10 mouse cellular contexts compared by ENCODE assay signal in genomic region chr11:35798495-35798820, GRCm38 (mm10). TPM values are rescaled to one million over a fixed set of nuclear protein-coding genes. Genes with fewer than 3 reads are reported as not detected.
DNase-seq lines count a peak whose midpoint lies in the region; ATAC-seq lines count a peak whose summit lies in the region.
"Had no signal": no experiment of that assay in that cellular context is flagged by ENCODE, and none has a peak within 500 bp of the region (broad histone marks: within the 10 kb centered on the region; RNA-seq: fewer than 3 reads in every experiment).

No protein-coding gene starts in this region.

- H3K4me1 ChIP-seq in kidney, embryonic 14.5 days (ENCODE audit: control insufficient read depth, insufficient read depth, low read length), result no peaks in the 10 kb centered on the region

- no peaks in the 10 kb centered on the region for H3K9me3 ChIP-seq in kidney, embryonic 14.5 days (ENCODE audit: control insufficient read depth, low read length)

- H3K36me3 ChIP-seq in kidney, embryonic 14.5 days (ENCODE audit: control insufficient read depth, insufficient read depth, low read length), result no peaks in the 10 kb centered on the region

- no peak for DNase-seq in kidney, postnatal 14 days
- DNase-seq in cerebellum, postnatal 14 days, result peak; percentile 81 to 85
- peak; percentile 82 to 83 for DNase-seq in frontal cortex, postnatal 36 days (ENCODE audit: low spot score in 2 of 2)
- peak; percentile 74 to 81 for DNase-seq in left cerebral cortex, postnatal 10 days (ENCODE audit: extremely low spot score in 1 of 2, low spot score in 2 of 2)
- DNase-seq in retina, postnatal 1 day, result peak; percentile 84
- DNase-seq in kidney, postnatal 36 days, result no peak

- H3K9ac ChIP-seq in kidney, embryonic 14.5 days (ENCODE audit: low read depth, low read length), result no peak overlapping the region

- H3K4me2 ChIP-seq in kidney, embryonic 14.5 days (replicated peaks; ENCODE audit: low read depth, low read length), result peak overlapping the region; percentile 50

- peak; percentile 20; the same call in 1 of the 2 replicates for ATAC-seq in kidney, embryonic 14.5 days (ENCODE audit: low FRiP score, low TSS enrichment)
- ATAC-seq in erythroblast, adult 5-6 weeks (replicated peaks; ENCODE audit: low FRiP score, poor library complexity, severe bottlenecking), result no peak

- H3K4me3 ChIP-seq in kidney, embryonic 14.5 days (ENCODE audit: low read length), result peak overlapping the region; percentile 38

- WGBS in kidney, embryonic 14.5 days, result 4% methylated on average over 23 of the region's 23 CpGs

- intact Hi-C loops in left cerebral cortex, postnatal 10 days (cut with DNase I), result no loop called here

- H3K27ac ChIP-seq in kidney, embryonic 14.5 days (ENCODE audit: low read depth, low read length), result no peak overlapping the region

- peaks cover 36% of the 10 kb centered on the region for H3K27me3 ChIP-seq in kidney, embryonic 14.5 days (ENCODE audit: control insufficient read depth, insufficient read depth, low read length)

RNA-seq across cellular contexts. Expression of gene Fbll1, which starts 0.2 kb away (rescaled TPM):
- not detected in 2 replicates for polyA plus RNA-seq in kidney, embryonic 14.5 days (2014; fragmentation: Nextera tagmentation; extraction: Ambion mirVana)
- 10 to 100 TPM; 47.7 to 50.8 TPM for total RNA-seq in left cerebral cortex, postnatal 10 days (2021)
- total RNA-seq in erythroblast, adult 5-6 weeks (2015; ENCODE audit: low replicate concordance), result not detected in 2 replicates
- total RNA-seq in erythroblast, adult 5-6 weeks (2017; ENCODE audit: low replicate concordance), result not detected in 2 replicates
- total RNA-seq: liver, adult 2 months; MEL had no signal
- polyA plus RNA-seq: liver, adult 2 months had no signal

RNA-seq across cellular contexts. Expression of gene Pank3, which starts 29.2 kb away (rescaled TPM):
- polyA plus RNA-seq in kidney, embryonic 14.5 days (2014; fragmentation: Nextera tagmentation; extraction: Ambion mirVana), result 13.9 and 22.8 TPM in 2 replicates
- 10 to 100 TPM; 56.5 to 57.0 TPM for total RNA-seq in left cerebral cortex, postnatal 10 days (2021)
- 4.2 and 7.1 TPM in 2 replicates for total RNA-seq in erythroblast, adult 5-6 weeks (2015; ENCODE audit: low replicate concordance)
- 7.8 and 10.1 TPM in 2 replicates for total RNA-seq in erythroblast, adult 5-6 weeks (2017; ENCODE audit: low replicate concordance)

RNA-seq across cellular contexts. Expression of gene Rars, which starts 35.8 kb away (rescaled TPM):
- polyA plus RNA-seq in kidney, embryonic 14.5 days (2014; fragmentation: Nextera tagmentation; extraction: Ambion mirVana), result 108 TPM in 2 replicates
- 10 to 100 TPM; 46.7 to 50.2 TPM for total RNA-seq in left cerebral cortex, postnatal 10 days (2021)
- 20.9 and 22.2 TPM in 2 replicates for total RNA-seq in erythroblast, adult 5-6 weeks (2015; ENCODE audit: low replicate concordance)
- total RNA-seq in erythroblast, adult 5-6 weeks (2017; ENCODE audit: low replicate concordance), result 24.7 and 25.4 TPM in 2 replicates

Comparison
In these comparisons a context has a peak if more than half of its experiments do, and no peak if none do; other contexts are left out.
1. DNase-seq: peak in cerebellum, postnatal 14 days (2 of 2), frontal cortex, postnatal 36 days (2 of 2), left cerebral cortex, postnatal 10 days (2 of 2) and retina, postnatal 1 day (single experiment); none in kidney, postnatal 14 days (single experiment) and kidney, postnatal 36 days (0 of 2).
2. RNA of gene Fbll1, which starts 0.2 kb away (total RNA-seq): 47.7 to 50.8 TPM in left cerebral cortex, postnatal 10 days; not detected in erythroblast, adult 5-6 weeks; every median in the first group is over 10 times any median in the second.
3. RNA of gene Pank3, which starts 29.2 kb away (total RNA-seq): 56.5 to 57.0 TPM in left cerebral cortex, postnatal 10 days; 4.2 to 10.1 TPM in erythroblast, adult 5-6 weeks; every median in the first group is over 4 times any median in the second.